In genomic region chr6:91172381-91172780, GRCm38 (mm10) we compare ENCODE assay signal across 25 mouse cellular contexts. TPM values are rescaled to one million over a fixed set of nuclear protein-coding genes. Genes with fewer than 3 reads are reported as not detected.
DNase-seq lines count a peak whose midpoint lies in the region; ATAC-seq and TF ChIP-seq lines count a peak whose summit lies in the region.
"Had no signal": no experiment of that assay in that cellular context is flagged by ENCODE, and none has a peak within 500 bp of the region (broad histone marks: within the 10 kb centered on the region; RNA-seq: fewer than 3 reads in every experiment).

No protein-coding gene starts in this region.

- peak; percentile 30 for DNase-seq in MEL (ENCODE audit: low read depth, low spot score)
- peak; percentile 47 for DNase-seq in induced T-regulatory cell, adult 2 months (ENCODE audit: low read depth)
- no peak for DNase-seq in adrenal gland, adult 18-20 months (ENCODE audit: low spot score in 2 of 2)
- no peak for DNase-seq in left cerebral cortex, adult 8-10 months (ENCODE audit: low spot score in 2 of 2)
- DNase-seq in natural killer cell, adult 2 months (ENCODE audit: low spot score in 2 of 2), result no peak
- DNase-seq: adrenal gland, adult 2 months; adrenal gland, postnatal 10 days; adrenal gland, postnatal 25 days; cerebellum, adult 11 months; cerebellum, adult 18-20 months; cerebellum, adult 8-10 months; cerebellum, adult 9-11 months; cerebellum, postnatal 14 days; cerebellum, postnatal 36 days; embryo, embryonic 11 days had no signal

- TF ChIP-seq EP300 in MEL (IDR thresholded peaks at IDR 0.05; ENCODE audit: low read depth in 1 of 2, low read length in 2 of 2), result no peak

- no peak for TF ChIP-seq CTCF in MEL (IDR thresholded peaks at IDR 0.05 in 2 of 3, conservative IDR thresholded peaks at IDR 0.05 in 1 of 3; ENCODE audit: control insufficient read depth in 1 of 3, insufficient read depth in 1 of 3, low read depth in 2 of 3, low read length in 3 of 3, poor library complexity in 1 of 3, severe bottlenecking in 1 of 3)

- TF ChIP-seq RAD21 in MEL (IDR thresholded peaks at IDR 0.05; ENCODE audit: low read depth, low read length), result no peak

- H3K4me3 ChIP-seq in MEL (ENCODE audit: control insufficient read depth in 1 of 2, insufficient read depth in 1 of 2, low read depth in 2 of 2, low read length in 2 of 2), result no peak overlapping the region
- H3K4me3 ChIP-seq: embryonic facial prominence, embryonic 13.5 days; embryonic facial prominence, embryonic 15.5 days; erythroblast, embryonic 14.5 days; forebrain, embryonic 10.5 days; forebrain, embryonic 12.5 days had no signal

- ATAC-seq in CD4-positive, CD25-positive, alpha-beta regulatory T cell, adult 4 months, result peak; percentile 68
- ATAC-seq: forebrain, embryonic 14.5 days had no signal

- no peak overlapping the region for H3K27ac ChIP-seq in MEL (ENCODE audit: control insufficient read depth, low read depth, low read length)
- H3K27ac ChIP-seq: embryonic facial prominence, embryonic 13.5 days; embryonic facial prominence, embryonic 15.5 days; forebrain, embryonic 10.5 days; forebrain, embryonic 12.5 days had no signal

- H3K36me3 ChIP-seq in MEL (ENCODE audit: control insufficient read depth in 1 of 2, insufficient read depth in 2 of 2, low read length in 2 of 2), result peaks cover 0 to 13% of the 10 kb centered on the region in 2 experiments; a peak in 2 of 4 replicates
- H3K36me3 ChIP-seq: G1E had no signal

- H3K9ac ChIP-seq in MEL (ENCODE audit: control insufficient read depth, low read depth, low read length, poor library complexity, severe bottlenecking), result no peak overlapping the region
- H3K9ac ChIP-seq: embryonic facial prominence, embryonic 13.5 days; embryonic facial prominence, embryonic 15.5 days; forebrain, embryonic 12.5 days had no signal

- H3K79me2 ChIP-seq in MEL (ENCODE audit: control insufficient read depth, insufficient read depth, low read length, poor library complexity), result no peaks in the 10 kb centered on the region

- H3K4me1 ChIP-seq in MEL (ENCODE audit: control insufficient read depth in 1 of 2, insufficient read depth in 2 of 2, low read length in 2 of 2), result peaks cover 0 to 25% of the 10 kb centered on the region in 2 experiments; a peak in 3 of 4 replicates
- H3K4me1 ChIP-seq: embryonic facial prominence, embryonic 15.5 days; forebrain, embryonic 10.5 days; forebrain, embryonic 12.5 days had no signal

- no peak for TF ChIP-seq POLR2A in MEL (IDR thresholded peaks at IDR 0.05; ENCODE audit: control insufficient read depth in 1 of 2, insufficient read depth in 1 of 2, low read depth in 1 of 2, low read length in 2 of 2, poor library complexity in 1 of 2)

- H3K9me3 ChIP-seq in MEL (replicated peaks; ENCODE audit: insufficient read depth, low read length), result no peaks in the 10 kb centered on the region
- H3K9me3 ChIP-seq: embryonic facial prominence, embryonic 13.5 days; embryonic facial prominence, embryonic 15.5 days; forebrain, embryonic 10.5 days; forebrain, embryonic 12.5 days; G1E had no signal

- no peaks in the 10 kb centered on the region for H3K27me3 ChIP-seq in MEL (ENCODE audit: control insufficient read depth in 1 of 2, insufficient read depth in 2 of 2, low read length in 2 of 2)
- H3K27me3 ChIP-seq: embryonic facial prominence, embryonic 13.5 days; embryonic facial prominence, embryonic 15.5 days; forebrain, embryonic 12.5 days had no signal

TF ChIP-seq in MEL, 35 proteins besides CTCF, POLR2A, EP300 and RAD21:
- TF ChIP-seq MEF2A (IDR thresholded peaks at IDR 0.05; ENCODE audit: extremely low read depth, insufficient replicate concordance, low read depth, low read length, poor library complexity, severe bottlenecking) (no peak), JUND (IDR thresholded peaks at IDR 0.05; ENCODE audit: low read depth, low read length) (no peak), ZKSCAN1 (IDR thresholded peaks at IDR 0.05; ENCODE audit: low read depth, low read length) (no peak), NELFE (IDR thresholded peaks at IDR 0.05; ENCODE audit: low read depth, low read length) (no peak), USF1 (IDR thresholded peaks at IDR 0.05; ENCODE audit: low read depth, low read length) (no peak), MYC (IDR thresholded peaks at IDR 0.05; ENCODE audit: low read depth, low read length) (no peak), MYB (IDR thresholded peaks at IDR 0.05; ENCODE audit: low read depth, low read length) (no peak), HCFC1 (IDR thresholded peaks at IDR 0.05; ENCODE audit: low read depth, low read length) (no peak), MXI1 (IDR thresholded peaks at IDR 0.05; ENCODE audit: low read depth, low read length) (no peak), UBTF (IDR thresholded peaks at IDR 0.05; ENCODE audit: borderline replicate concordance, insufficient read depth, low read depth, low read length) (no peak), RCOR1 (IDR thresholded peaks at IDR 0.05; ENCODE audit: low read depth, low read length) (no peak)
TF ChIP-seq in MEL: peak in this region for 0.

RNA-seq across cellular contexts. Expression of gene Hdac11, which starts 15.9 kb away (rescaled TPM):
- 1 to 10 TPM; 1.5 to 2.0 TPM for polyA plus RNA-seq in CD4-positive, CD25-positive, alpha-beta regulatory T cell, adult 4 months (2017; shearing (Covaris generic))
- 2.5 and 3.3 TPM in 2 replicates for total RNA-seq in MEL (2012; rRNA removed)
- polyA plus RNA-seq in MEL (2012; ENCODE audit: insufficient read depth in 1 of 2, insufficient read length in 2 of 2, low read depth in 1 of 2, low replicate concordance in 2 of 2, missing spikeins in 1 of 2), result 1 to 10 TPM in 1 of 2 experiments, not detected in 1; 6.0 TPM
- 10 to 100 TPM in 1 of 2 experiments, 1 to 10 TPM in 1; 7.1 to 10.9 TPM for total RNA-seq in adrenal gland, adult 18-20 months (2021)
- 100 to 1,000 TPM; 185 to 200 (median 195) TPM for total RNA-seq in left cerebral cortex, adult 8-10 months (2022)

RNA-seq across cellular contexts. Expression of gene Fbln2, which starts 39.9 kb away (rescaled TPM):
- polyA plus RNA-seq in CD4-positive, CD25-positive, alpha-beta regulatory T cell, adult 4 months (2017; shearing (Covaris generic)), result under 1 TPM; 0.86 to 0.90 TPM
- total RNA-seq in MEL (2012; rRNA removed), result 2.3 and 4.4 TPM in 2 replicates
- polyA plus RNA-seq in MEL (2012; ENCODE audit: insufficient read depth in 1 of 2, insufficient read length in 2 of 2, low read depth in 1 of 2, low replicate concordance in 2 of 2, missing spikeins in 1 of 2), result 1 to 10 TPM in 1 of 2 experiments, not detected in 1; 1.9 TPM
- total RNA-seq in adrenal gland, adult 18-20 months (2021), result 10 to 100 TPM in 1 of 2 experiments, 1 to 10 TPM in 1; 9.1 to 25.1 TPM
- 1 to 10 TPM; 6.8 to 8.3 (median 7.3) TPM for total RNA-seq in left cerebral cortex, adult 8-10 months (2022)
- total RNA-seq: common myeloid progenitor, adult 5-6 weeks had no signal
- polyA plus RNA-seq: G1E had no signal

RNA-seq across cellular contexts. Expression of gene Nup210, which starts 55.8 kb away (rescaled TPM):
- polyA plus RNA-seq in CD4-positive, CD25-positive, alpha-beta regulatory T cell, adult 4 months (2017; shearing (Covaris generic)), result 100 to 1,000 TPM in 1 of 2 experiments, 10 to 100 TPM in 1; 86.2 to 109 TPM
- total RNA-seq in MEL (2012; rRNA removed), result 46.3 and 56.7 TPM in 2 replicates
- polyA plus RNA-seq in MEL (2012; ENCODE audit: insufficient read depth in 1 of 2, insufficient read length in 2 of 2, low read depth in 1 of 2, low replicate concordance in 2 of 2, missing spikeins in 1 of 2), result 100 to 1,000 TPM in 1 of 2 experiments, 10 to 100 TPM in 1; 71.5 to 394 TPM
- total RNA-seq in adrenal gland, adult 18-20 months (2021), result 1 to 10 TPM; 3.9 to 4.6 TPM
- total RNA-seq in left cerebral cortex, adult 8-10 months (2022), result 10 to 100 TPM; 24.6 to 28.2 (median 26.7) TPM
- polyA plus RNA-seq: C2C12 had no signal

Comparison
In these comparisons a context has a peak if more than half of its experiments do, and no peak if none do; other contexts are left out.
1. DNase-seq: peak in MEL (single experiment) and induced T-regulatory cell, adult 2 months (single experiment); none in adrenal gland, adult 18-20 months (0 of 2), left cerebral cortex, adult 8-10 months (0 of 2) and natural killer cell, adult 2 months (0 of 2).
2. RNA of gene Hdac11, which starts 15.9 kb away (total RNA-seq): 185 to 200 TPM in left cerebral cortex, adult 8-10 months; 7.1 to 10.9 TPM in adrenal gland, adult 18-20 months and 2.5 to 3.3 TPM in MEL; every median in the first group is over 10 times any median in the second.